Mouse (Mus musculus): ENCODE measurements at regions not wholly inside any gene's neighbourhood (a gene's known extent, or its start where the extent isn't known, plus 50 kb on each side); places are given as distances from the start of the nearest gene placed in this dataset.
A peak's percentile ranks its signal among the peaks of the same experiment; 100 is the strongest.
"Not testable (repeated sequence)": the region's sequence is repeated elsewhere in the genome, so short reads cannot be mapped to it uniquely, and the experiment has no call there.

DNA sequence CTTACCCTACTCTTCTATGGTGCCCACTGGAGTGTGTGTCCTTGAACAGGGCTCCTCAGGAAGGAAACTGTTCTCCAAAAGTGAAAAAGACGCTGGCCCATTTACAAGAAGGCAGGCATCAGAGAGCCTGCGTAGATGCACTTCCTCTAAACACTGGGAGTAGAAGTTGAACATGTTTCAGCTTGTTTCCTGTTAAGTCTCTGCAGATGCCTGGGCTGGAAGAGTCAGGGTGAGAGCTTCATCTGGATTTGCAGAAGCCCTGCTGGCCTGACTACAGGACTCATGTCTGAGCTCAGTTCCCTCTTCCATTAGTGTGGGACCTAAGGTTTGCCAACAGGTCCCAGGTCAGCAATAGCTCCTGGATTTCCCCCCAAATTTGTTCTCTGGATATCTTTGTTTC lies 54.7 kb upstream of the Nlrp1b start:
- DNase-seq (ENCODE audit: low read depth): peak; percentile 16

DNA sequence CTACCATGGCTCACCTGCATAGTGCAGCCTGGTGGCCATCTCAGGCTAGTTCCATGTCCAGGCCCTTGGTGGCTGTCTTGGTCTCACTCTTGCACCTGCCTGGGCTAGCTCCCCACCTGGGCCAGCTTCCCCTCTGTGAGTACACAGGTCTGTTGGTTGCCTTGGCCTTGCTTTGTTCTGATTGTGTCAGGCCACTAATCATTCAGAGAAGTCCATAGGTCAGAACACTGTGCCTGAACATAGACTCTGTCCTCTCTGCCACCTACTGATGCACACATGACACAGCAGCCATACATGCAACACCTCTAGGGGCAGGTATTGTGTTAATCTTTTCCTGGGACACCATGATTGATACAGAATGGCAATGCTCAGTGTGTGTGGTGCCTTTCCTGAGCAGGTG lies 57.7 kb upstream of the Nlrp1b start:
- not testable (repeated sequence) for DNase-seq (ENCODE audit: low read depth)

DNA sequence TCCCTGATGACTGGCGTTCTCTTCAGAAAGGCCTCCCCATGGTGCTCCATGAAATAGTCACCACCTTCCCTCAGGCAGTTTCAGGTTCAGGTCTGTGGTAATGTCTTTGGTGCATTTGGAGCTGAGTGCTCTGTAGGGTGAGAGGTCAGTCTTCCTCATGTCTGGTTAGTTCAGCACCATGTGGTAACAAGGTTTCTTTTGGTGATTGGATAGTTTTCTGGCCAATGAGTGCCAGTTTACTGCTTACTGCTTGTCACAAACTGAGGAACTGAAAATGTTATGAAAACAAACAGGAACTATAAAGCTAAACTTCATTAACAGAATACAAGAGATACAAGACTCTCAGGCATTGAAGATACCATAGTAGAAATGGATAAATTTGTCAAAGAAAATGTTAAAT lies 59.0 kb upstream of the Nlrp1b start:
- no peak for DNase-seq (ENCODE audit: low read depth)

GRCm38 (mm10) chr11:71299479-71299878 lies 68.9 kb upstream of the Nlrp1b start:
- DNase-seq (ENCODE audit: low read depth): no peak

GRCm38 (mm10) chr11:71323439-71323838 lies 92.9 kb upstream of the Nlrp1b start:
- peak; percentile 54 for DNase-seq (ENCODE audit: low read depth)

- peak; percentile 16 for DNase-seq (ENCODE audit: low read depth)
Measured at GRCm38 (mm10) chr11:71337428-71337827, 106.9 kb upstream of the Nlrp1b start.

DNA sequence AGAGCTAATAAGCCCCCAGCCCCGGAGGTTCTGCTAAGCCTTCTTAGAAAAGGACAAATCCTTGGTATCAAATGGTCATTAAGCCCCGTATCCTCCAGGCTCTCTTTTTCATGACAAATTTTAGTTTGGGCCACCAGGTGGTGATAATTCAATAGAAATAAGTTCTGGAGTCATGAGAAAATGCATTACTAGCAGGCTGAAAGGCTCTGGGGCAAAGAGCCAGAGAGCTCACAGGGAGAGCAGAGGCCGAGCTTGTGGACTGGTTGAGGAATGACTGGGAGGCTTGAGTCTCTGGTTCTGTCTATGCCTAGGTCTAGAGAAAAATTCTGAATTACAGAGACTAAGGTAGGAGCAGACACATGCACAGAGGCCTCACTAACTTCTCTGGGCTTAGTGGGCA lies 115.5 kb upstream of the Nlrp1b start:
- DNase-seq (ENCODE audit: low read depth): peak; percentile 4

DNA sequence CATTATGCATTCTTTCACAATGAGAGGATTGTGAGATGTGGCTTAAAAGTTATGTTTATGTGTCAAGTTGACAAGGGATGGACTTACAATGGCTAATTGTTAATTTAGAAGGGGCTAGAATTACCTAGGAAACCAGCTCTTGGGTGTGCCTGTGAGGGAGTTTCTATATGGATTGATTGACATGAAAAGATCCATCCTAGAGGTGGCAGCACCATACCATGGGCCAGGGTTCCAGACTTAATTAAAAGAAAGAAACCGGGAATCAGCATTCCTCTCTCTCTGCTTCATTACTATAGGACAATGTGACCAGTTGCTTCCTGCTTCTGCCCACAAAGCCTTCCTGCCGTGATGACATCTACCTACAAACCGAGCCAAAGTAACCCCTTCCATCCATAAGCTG lies 126.6 kb upstream of the Nlrp1b start:
- no peak for DNase-seq (ENCODE audit: low read depth)

- DNase-seq (ENCODE audit: low read depth): no peak
Measured at GRCm38 (mm10) chr11:71360856-71361255, 130.3 kb upstream of the Nlrp1b start.

DNA sequence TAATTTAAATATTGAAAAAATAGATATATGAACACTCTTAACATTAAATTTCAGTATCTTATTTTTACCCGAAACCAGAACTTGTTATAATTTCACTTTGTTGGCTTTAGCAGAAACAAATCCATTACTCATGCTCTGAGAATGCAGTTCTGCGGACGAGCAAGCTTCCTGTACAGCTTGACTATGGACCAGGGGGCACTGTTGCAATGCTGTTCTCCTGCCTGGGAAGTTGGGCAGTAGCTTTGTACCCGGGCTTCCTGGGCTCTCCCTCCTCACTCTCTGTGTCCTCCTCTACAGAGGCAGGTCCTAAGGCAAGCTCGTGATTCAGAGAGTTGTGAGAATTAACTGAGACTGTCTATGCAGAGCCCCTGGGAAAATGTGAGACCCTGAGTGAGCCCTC lies 141.3 kb upstream of the Nlrp1b start:
- DNase-seq (ENCODE audit: low read depth): no peak

GRCm38 (mm10) chr11:71375132-71375531 lies 144.6 kb upstream of the Nlrp1b start:
- no peak for DNase-seq (ENCODE audit: low read depth)

DNA sequence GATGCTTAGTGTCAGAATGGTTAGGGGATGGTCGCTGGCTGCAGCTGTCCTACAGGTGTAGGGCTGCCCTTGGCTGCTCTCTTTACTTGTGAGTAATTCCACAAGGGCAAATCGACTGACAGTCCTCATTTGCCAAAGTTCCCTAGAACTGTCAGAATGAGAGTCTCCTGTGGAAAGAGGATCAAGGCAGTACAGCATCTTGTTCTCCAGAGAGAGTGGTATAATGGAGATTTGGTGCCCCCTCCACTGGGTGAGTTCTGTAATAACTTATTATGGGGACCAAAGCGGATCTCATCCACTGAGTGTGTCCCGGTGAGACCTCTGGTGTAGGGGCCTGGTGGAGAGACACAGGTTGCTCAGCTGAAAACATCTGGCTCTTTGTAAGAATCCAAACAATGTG lies 157.9 kb upstream of the Nlrp1b start:
- no peak for DNase-seq (ENCODE audit: low read depth)

GRCm38 (mm10) chr11:71389659-71390058 lies 159.1 kb upstream of the Nlrp1b start:
- peak; percentile 2 for DNase-seq (ENCODE audit: low read depth)

DNA sequence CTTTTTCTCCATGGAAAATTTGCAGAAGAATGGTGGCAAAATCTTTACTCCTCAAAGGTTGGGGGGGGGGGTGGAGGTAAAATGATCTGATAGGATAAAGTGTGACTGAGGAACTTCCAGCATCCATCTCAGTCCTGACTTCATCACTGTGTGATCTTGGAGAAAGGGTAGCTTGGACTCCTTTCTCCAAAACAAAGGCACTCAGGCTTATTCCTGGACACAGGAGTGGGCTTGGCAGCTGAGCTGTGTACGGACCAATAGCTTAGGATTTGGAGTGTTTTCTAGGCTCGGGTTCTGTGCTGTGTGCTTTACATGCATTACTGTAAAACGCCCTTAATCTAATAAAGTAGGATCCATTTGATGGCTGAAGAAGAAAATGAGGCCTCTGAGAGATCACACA lies 159.6 kb upstream of the Nlrp1b start:
- DNase-seq (ENCODE audit: low read depth): no peak

GRCm38 (mm10) chr11:71390616-71391015 lies 160.1 kb upstream of the Nlrp1b start:
- no peak for DNase-seq (ENCODE audit: low read depth)

DNA sequence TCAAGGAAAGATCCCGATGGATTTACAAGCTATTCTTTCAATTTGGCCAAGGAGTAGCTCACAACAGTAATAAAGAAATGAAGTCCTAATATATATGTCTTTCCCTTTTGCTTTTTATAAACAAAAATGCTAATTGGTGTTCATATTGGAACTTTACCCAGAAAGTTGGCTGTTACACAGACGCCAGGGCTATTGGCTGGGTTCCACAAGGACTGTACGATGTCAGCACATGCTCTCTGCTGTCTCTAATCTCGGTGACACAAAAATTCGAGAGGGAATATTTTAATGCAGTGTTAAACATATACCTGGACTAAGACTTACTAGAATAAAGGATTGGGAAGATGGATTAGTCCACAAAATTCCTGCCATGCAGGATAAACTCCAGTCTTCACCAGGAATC lies 162.9 kb upstream of the Nlrp1b start:
- DNase-seq (ENCODE audit: low read depth): no peak

GRCm38 (mm10) chr11:71395023-71395422 lies 164.5 kb upstream of the Nlrp1b start:
- no peak for DNase-seq (ENCODE audit: low read depth)

DNA sequence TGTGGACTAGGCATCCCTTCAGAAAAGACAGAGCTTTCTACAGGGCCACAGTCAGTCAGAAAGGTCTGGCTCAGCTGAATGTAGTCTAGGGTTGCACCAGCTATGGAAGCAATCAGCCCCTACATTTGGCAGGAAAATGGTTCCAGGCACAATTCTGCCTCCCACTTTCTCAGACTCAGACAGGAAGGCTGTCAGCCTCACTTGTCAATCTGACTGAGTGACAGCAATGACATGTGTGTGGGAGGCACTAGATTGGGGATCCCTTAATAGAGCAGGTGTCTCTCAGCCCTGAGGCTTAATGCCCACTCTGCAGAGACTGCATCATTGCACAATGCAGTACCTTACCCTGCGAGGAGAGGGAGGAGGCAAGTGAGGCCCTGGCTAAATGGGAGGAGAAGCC lies 165.1 kb upstream of the Nlrp1b start:
- no peak for DNase-seq (ENCODE audit: low read depth)

DNA sequence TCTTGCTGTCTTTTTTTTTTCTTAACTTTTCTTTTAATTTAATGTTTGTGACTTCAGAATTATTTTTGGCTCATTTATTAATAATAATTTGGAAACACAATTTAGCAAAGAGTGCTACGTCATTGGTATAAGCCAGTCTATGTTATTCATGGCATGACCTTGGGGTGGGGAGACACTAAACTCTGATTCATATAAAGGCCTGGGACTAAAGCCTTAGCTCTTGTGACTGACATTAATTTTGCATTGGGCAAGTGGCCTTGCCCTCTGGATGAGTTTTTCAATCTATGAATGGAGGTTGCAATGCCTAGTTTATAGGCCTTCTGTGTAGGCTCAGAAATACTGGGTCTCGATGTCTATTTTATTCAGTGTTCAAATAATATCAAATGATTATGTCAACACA lies 169.8 kb upstream of the Nlrp1b start:
- no peak for DNase-seq (ENCODE audit: low read depth)

DNA sequence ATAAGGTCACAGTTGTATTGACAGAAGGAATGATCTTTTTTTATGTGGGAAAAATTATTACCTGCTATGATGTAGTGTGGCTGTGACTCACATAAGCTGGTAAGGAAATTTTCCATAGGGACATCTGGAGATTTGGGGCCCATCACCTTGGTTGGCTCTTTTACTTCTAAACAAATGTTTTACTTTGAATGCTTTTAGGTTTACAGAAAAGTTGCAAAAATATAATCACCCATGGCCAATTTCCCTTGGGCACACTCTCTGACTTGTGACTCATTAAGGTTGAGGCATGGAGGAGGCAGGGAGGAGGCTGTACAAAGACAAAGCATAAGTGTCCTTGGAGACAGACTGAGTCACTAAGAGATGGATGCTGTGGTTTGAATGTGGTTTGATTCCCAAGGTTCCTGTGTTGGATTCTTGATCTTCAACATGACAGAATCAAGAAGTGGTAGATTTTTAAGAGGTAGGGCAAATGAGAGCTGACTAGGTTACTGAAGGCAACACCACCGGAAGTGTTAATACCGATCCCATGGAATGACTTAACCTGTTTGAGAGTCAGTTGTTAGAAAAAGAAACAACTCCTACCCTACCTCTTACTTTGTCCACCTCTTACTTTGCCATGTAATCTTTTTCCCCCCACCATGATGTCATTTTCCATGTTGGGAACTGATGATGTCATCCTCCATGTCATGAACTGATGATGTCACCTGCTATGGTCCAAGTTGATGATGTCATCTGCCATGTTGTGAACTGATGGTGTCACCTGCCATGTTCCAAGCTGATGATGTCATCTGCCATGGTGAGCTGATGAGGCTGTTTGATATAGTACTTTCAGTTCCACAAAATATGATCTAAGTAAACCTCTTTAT lies 171.1 kb upstream of the Nlrp1b start:
- DNase-seq (ENCODE audit: low read depth): peak; percentile 1

DNA sequence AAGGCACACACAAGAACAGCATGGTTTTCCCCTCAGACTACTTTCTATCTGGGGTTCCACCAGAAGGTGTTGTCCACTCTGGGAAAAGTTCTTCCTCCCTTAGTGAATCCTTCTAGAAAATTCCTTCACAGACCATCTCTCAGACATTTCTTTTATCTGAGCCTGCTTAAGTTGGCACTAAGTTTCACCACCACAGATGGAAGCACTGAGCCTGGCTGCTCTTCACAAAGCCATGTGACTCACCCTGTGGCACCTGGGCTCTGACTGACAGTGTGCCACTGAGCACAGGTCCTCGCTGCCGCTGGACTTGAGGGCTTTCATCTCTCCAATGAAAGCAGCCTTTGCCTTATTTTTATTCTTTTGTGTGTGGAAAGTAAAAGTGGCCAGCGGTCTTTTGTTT lies 173.8 kb upstream of the Nlrp1b start:
- DNase-seq (ENCODE audit: low read depth): no peak

DNA sequence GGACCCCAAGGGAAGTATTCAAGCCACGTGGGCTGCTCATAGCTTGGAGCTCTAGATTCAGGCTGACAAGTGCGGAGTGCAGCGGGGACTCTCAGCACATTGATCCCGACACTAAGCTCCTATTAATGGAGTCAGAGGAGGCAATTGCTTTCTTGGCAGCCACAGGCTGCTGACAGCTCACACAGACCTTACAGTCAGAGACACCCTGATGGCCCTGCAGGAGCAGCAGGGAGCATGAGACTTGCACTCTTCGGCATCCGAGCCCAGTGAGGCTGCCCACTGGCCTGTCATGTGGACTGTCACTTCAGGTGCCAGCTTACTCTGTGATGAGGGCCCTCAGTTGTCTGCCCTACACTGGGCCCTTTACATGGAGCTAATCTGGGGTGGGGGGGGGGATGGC lies 176.5 kb upstream of the Nlrp1b start:
- DNase-seq (ENCODE audit: low read depth): no peak

DNA sequence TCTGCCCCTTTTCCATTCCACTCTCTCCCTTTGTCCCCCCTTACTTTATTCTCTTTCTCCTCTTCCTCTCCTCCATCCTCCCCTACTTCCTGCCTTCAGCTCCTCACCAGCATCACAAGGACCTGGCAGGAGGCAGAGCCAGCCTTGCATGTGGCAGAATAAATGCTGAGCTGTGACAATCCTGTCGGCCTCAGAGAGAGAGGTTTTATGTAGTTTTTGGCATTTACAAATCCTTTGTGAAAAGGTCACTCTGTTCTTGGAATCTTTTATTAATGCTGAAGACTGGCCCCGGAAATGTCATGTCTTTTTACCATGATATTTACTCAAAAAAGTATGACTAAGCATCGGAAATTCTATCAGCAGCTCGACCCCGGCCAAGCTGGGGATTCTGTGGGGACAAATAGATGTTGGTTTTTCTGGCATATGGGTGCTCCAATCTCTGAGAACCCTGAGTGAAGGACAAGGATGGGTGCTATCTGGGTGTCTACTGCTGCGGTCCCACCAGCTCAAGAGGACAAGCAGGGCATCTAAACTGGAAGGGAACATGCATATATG lies 178.8 kb upstream of the Nlrp1b start:
- no peak for DNase-seq (ENCODE audit: low read depth)

GRCm38 (mm10) chr11:71410582-71410981 lies 180.0 kb upstream of the Nlrp1b start:
- DNase-seq (ENCODE audit: low read depth): no peak

Measured in 416B (cell line).